Mouse (Mus musculus): Measurements from ENCODE around the gene A030005K14Rik.

DNA sequence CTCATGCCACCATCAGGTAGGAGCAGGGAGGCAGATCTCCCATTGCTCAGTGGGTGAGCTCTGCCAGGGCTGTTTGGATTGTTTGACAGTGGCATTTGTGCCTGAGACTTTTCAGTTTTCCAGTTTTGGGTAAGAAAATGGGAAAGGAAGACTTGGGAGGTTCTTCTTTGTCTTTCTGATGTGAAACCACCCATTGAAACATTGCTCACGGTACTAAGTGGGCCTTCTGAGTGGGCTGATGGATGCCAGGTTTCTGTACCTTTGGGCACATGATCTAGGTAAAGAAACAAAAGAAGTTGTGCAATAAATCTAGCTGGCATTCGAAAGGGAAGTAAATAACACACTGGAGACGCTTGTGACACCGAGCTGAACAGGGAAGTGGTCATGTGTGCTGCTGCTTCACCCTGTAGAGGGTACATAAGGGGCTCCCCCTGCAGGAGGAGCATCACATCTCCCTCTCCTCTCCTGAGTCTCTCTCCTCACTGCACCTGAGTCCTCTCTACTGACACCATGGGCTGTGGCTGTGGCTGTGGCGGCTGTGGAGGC lies 14.2 kb downstream of the A030005K14Rik start, which contains the start of gene Gm47969:
- TF ChIP-seq CTCF (conservative IDR thresholded peaks at IDR 0.05; ENCODE audit: low read length) (no peak), POU5F1 (IDR thresholded peaks at IDR 0.05; ENCODE audit: borderline replicate concordance, low read length) (no peak), NANOG (IDR thresholded peaks at IDR 0.05; ENCODE audit: borderline replicate concordance, low read length) (no peak)

Data from E14TG2a.4 (cell line).